Mouse (Mus musculus) limb, embryonic 11.5 days (tissue): ENCODE results near the gene Izumo1r. TPM values are rescaled to one million over a fixed set of nuclear protein-coding genes. Genes with fewer than 3 reads are reported as not detected.

Experiments used
- ATAC-seq: fragments of 200-750 bp; cut with Nextera tagmentation; 2 replicates; pipeline ENCODE4 v1.8.0; 2017; ENCODE audit warnings: low read depth; ENCODE audit not compliant: insufficient number of reproducible peaks, low FRiP score, low TSS enrichment
- DNase-seq: peaks from one replicate; pipeline ENCODE4 v3.0.0-alpha.2; 2015; ENCODE audit warnings: low spot score
- H3K27ac ChIP-seq: fragments of 300-500 bp; sonication (generic); replicated peaks from 2 replicates; pipeline ENCODE4 v1.5.1; 2014; ENCODE audit warnings: low read depth, mild to moderate bottlenecking, low read length
- H3K27me3 ChIP-seq: fragments of 300-500 bp; sonication (generic); 2 replicates; pipeline ENCODE4 v1.6.1; 2014; ENCODE audit warnings: mild to moderate bottlenecking, low read length, mixed read lengths; ENCODE audit not compliant: control insufficient read depth, insufficient read depth
- H3K36me3 ChIP-seq: fragments of 300-500 bp; sonication (generic); 2 replicates; pipeline ENCODE4 v1.6.1; 2014; ENCODE audit warnings: mild to moderate bottlenecking, low read length, moderate library complexity, mixed read lengths; ENCODE audit not compliant: control insufficient read depth, insufficient read depth
- H3K4me1 ChIP-seq: fragments of 300-500 bp; sonication (generic); 2 replicates; pipeline ENCODE4 v1.6.1; 2014; ENCODE audit warnings: low read length, mixed read lengths; ENCODE audit not compliant: control insufficient read depth, insufficient read depth
- H3K4me2 ChIP-seq: fragments of 300-500 bp; sonication (generic); 2 replicates; pipeline ENCODE4 v1.6.1; 2014; ENCODE audit warnings: low read depth, mild to moderate bottlenecking, moderate library complexity; ENCODE audit not compliant: severe bottlenecking
- H3K4me3 ChIP-seq: fragments of 300-500 bp; sonication (generic); 2 replicates; pipeline ENCODE4 v1.5.1; 2014; ENCODE audit warnings: low read depth, low read length
- H3K9ac ChIP-seq: fragments of 300-500 bp; sonication (generic); 2 replicates; pipeline ENCODE4 v1.6.1; 2014; ENCODE audit warnings: mild to moderate bottlenecking, low read length
- H3K9me3 ChIP-seq: fragments of 300-500 bp; sonication (generic); 2 replicates; pipeline ENCODE4 v1.6.1; 2016; ENCODE audit warnings: low read length; ENCODE audit not compliant: control insufficient read depth
- WGBS: fragments of 180-500 bp; shearing (Covaris S2); extraction: QIAGEN DNeasy Blood & Tissue Kit; methylation state at CpG from one replicate; pipeline ENCODE4 v1.1.7; 2014; 5-methylcytosine and 5-hydroxymethylcytosine counted together
- polyA plus RNA-seq: library from polyadenylated mRNA; unstranded; fragments of >200 nt; fragmentation: Nextera tagmentation; extraction: Ambion mirVana; gene quantifications from 2 replicates; pipeline ENCODE4 v1.2.1, GENCODE M21; 2014

Izumo1r gene
- polyA plus RNA-seq, 1 experiment from 2014 or later = not detected

DNA sequence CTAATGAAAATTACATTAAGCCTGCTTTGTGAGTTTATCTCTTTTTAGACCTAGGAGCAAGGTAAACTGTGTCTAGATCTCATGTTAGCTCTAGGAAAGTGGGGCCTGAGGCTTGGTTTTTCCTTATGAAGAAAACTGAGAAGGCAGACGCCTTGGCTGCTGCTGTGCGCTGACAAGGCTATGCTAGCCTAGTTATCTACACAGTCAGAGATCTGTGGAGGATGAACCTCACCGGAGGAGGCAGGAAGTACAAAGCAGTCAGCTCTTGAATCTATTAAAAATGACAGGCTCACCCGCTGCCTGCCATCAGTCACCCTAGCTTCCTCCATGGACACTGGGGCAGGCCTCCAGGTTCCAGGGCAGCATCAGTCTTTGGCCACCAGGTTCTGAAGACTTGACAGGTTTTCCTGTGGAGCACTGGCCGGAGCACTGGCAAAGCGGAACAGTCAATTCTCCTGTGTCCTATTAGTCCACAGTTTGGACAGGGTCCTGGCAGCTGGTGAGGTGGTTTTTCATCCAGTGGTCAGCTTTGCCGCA, 45.5 kb downstream of the Izumo1r start:
- ATAC-seq (no peak), DNase-seq (no peak)
- no peak overlapping the region for H3K4me3 ChIP-seq
- peaks cover 6% of the 10 kb centered on the region; the same call in 1 of the 2 replicates for H3K4me1 ChIP-seq
- H3K9ac ChIP-seq = no peak overlapping the region
- H3K36me3 ChIP-seq = no peaks in the 10 kb centered on the region
- 73% methylated on average over 7 of the region's 7 CpGs for WGBS
- no peak overlapping the region for H3K27ac ChIP-seq
- peaks cover 25% of the 10 kb centered on the region for H3K27me3 ChIP-seq
- no peak overlapping the region for H3K4me2 ChIP-seq
- H3K9me3 ChIP-seq = no peaks in the 10 kb centered on the region; the same call in 1 of the 2 replicates

DNA sequence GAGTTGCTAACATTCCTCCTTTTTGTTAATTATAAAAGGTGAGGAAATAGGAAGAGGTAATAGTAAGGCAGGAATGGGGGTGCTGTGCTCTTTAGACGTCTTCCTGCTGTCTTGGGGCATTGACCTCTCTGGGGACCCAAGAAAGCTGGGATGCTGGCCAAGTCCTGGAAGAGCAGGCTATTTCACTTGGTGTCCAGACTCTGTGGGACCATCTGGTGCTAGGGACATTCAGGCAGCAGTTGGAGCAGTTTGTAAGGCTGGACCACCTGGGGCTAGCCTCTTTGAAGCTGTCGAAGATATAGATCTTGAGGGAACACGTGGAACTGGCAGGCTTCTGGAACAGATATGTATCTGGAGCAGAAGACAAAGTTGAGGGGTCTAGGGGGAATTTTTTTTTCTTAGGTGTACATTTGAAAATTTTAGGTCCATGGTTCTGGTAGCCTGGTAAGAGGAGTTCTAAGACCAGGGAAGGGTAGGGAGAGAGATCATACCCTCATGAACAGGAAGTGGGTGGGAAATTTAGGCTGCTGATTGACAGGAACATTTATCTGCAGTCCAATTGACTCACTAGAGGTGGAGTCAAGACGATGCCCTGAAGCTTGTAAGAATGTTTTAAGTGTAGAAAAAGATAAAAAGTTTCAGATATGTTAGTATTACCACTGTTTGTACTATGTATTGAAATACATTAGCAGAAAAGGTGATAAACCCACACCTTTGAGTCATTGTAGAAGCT, 46.7 kb downstream of the Izumo1r start:
- no peak overlapping the region for H3K9ac ChIP-seq
- H3K36me3 ChIP-seq = no peaks in the 10 kb centered on the region
- no peaks in the 10 kb centered on the region; the same call in 1 of the 2 replicates for H3K9me3 ChIP-seq
- no peak overlapping the region for H3K4me3 ChIP-seq
- no peak for DNase-seq
- 46% methylated on average over 4 of the region's 4 CpGs for WGBS
- H3K27me3 ChIP-seq = peaks cover 25% of the 10 kb centered on the region
- no peak for ATAC-seq
- H3K4me2 ChIP-seq = no peak overlapping the region
- peaks cover 6% of the 10 kb centered on the region; the same call in 1 of the 2 replicates for H3K4me1 ChIP-seq
- no peak overlapping the region for H3K27ac ChIP-seq

- 78% methylated on average over 4 of the region's 4 CpGs for WGBS
- no peaks in the 10 kb centered on the region for H3K4me1 ChIP-seq
- ATAC-seq = no peak
- no peaks in the 10 kb centered on the region for H3K9me3 ChIP-seq
- H3K9ac ChIP-seq = no peak overlapping the region
- no peak overlapping the region for H3K4me2 ChIP-seq
- no peak overlapping the region for H3K4me3 ChIP-seq
- no peaks in the 10 kb centered on the region for H3K36me3 ChIP-seq
- DNase-seq = no peak
- H3K27ac ChIP-seq = no peak overlapping the region
- H3K27me3 ChIP-seq = peaks cover 11% of the 10 kb centered on the region
These were observed 49.2 kb downstream of the Izumo1r start for GRCm38 (mm10) chr9:14854585-14854984.

- H3K27ac ChIP-seq = no peak overlapping the region
- no peak overlapping the region for H3K4me3 ChIP-seq
- no peaks in the 10 kb centered on the region for H3K4me1 ChIP-seq
- no peak overlapping the region for H3K9ac ChIP-seq
- DNase-seq (no peak), ATAC-seq (no peak)
- WGBS = 81% methylated on average over 1 of the region's 1 CpGs
- no peaks in the 10 kb centered on the region for H3K36me3 ChIP-seq
- H3K4me2 ChIP-seq = no peak overlapping the region
- no peaks in the 10 kb centered on the region for H3K9me3 ChIP-seq
- H3K27me3 ChIP-seq = no peaks in the 10 kb centered on the region
These were observed 55.3 kb downstream of the Izumo1r start for GRCm38 (mm10) chr9:14848267-14848935.

- H3K36me3 ChIP-seq = no peaks in the 10 kb centered on the region
- H3K27ac ChIP-seq = no peak overlapping the region
- no peak overlapping the region for H3K4me2 ChIP-seq
- ATAC-seq (no peak), DNase-seq (peak; percentile 37)
- no peaks in the 10 kb centered on the region for H3K9me3 ChIP-seq
- H3K9ac ChIP-seq = no peak overlapping the region
- no peak overlapping the region for H3K4me3 ChIP-seq
- 49% methylated on average over 5 of the region's 5 CpGs for WGBS
- peaks cover 2% of the 10 kb centered on the region; the same call in 1 of the 2 replicates for H3K4me1 ChIP-seq
- no peaks in the 10 kb centered on the region for H3K27me3 ChIP-seq
These were observed 57.3 kb downstream of the Izumo1r start for GRCm38 (mm10) chr9:14846428-14846827.

GRCm38 (mm10) chr9:14843901-14844300, 59.8 kb downstream of the Izumo1r start:
- no peak for ATAC-seq

DNA sequence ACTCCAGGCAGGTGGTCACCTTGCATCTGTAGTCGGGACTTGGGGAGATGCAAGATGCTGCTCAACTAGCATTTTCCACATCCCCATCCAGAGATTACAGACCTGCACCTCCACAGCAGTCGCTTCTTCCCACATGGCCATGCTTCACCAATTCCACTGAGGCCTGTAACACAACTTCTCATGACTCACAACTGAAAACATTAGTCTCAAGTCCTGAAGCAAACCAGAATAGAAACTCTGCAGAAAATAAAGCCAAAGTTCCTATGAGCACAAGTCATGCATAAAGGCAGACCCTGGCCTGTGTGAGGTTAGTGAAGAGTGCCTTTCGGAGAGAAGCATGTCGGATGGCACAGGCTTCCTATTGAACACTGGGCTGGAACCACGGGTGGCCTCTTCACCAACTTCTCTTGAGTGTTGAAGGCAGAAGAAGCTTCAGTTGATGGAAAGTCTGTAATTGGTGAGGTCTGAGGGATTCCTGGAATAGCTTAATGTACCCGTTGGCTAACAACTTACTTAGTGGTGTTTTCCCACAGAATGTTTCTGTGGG, 60.4 kb downstream of the Izumo1r start:
- no peak for DNase-seq
- peaks cover 4% of the 10 kb centered on the region; the same call in 1 of the 2 replicates for H3K4me1 ChIP-seq
- 96% methylated on average over 6 of the region's 6 CpGs for WGBS
- H3K9me3 ChIP-seq = no peaks in the 10 kb centered on the region
- no peak overlapping the region for H3K27ac ChIP-seq
- no peaks in the 10 kb centered on the region for H3K27me3 ChIP-seq
- no peak for ATAC-seq
- H3K4me2 ChIP-seq = no peak overlapping the region
- H3K9ac ChIP-seq = no peak overlapping the region
- no peak overlapping the region for H3K4me3 ChIP-seq
- no peaks in the 10 kb centered on the region for H3K36me3 ChIP-seq

More at GRCm38 (mm10) chr9:14843901-14844300, 59.8 kb downstream of the Izumo1r start:
- Histone ChIP-seq H3K27me3 (no peaks in the 10 kb centered on the region), H3K4me1 (peaks cover 4% of the 10 kb centered on the region; the same call in 1 of the 2 replicates), H3K9ac (no peak overlapping the region), H3K4me2 (no peak overlapping the region), H3K9me3 (no peaks in the 10 kb centered on the region), H3K4me3 (no peak overlapping the region), H3K27ac (no peak overlapping the region), H3K36me3 (no peaks in the 10 kb centered on the region)
- no peak for DNase-seq
- 97% methylated on average over 3 of the region's 3 CpGs for WGBS
